ENCODE assay signal across 11 mouse cellular contexts in the genomic region with DNA sequence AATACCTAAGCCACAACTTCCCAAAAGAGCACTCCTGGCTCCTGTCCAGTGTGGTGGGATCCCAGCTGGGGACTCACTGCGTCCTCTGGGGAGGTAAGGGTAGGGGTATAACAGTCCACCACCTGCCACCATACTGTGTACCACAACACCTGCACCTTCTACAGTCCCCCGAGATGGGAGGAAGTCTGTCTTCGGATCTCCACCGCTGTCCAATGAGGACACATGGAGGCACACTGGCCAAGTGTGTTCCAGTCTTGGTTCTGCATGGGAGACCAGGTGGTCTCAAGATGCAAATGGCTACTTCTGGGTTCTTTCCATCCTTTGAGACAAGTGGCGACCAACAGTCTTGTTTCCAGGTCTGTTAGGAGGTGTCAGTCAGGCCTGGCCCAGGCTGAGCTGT. TPM values are rescaled to one million over a fixed set of nuclear protein-coding genes. Genes with fewer than 3 reads are reported as not detected.
A peak's percentile ranks its signal among the peaks of the same experiment; 100 is the strongest.
DNase-seq lines count a peak whose midpoint lies in the region; ATAC-seq and TF ChIP-seq lines count a peak whose summit lies in the region.
"Had no signal": no experiment of that assay in that cellular context is flagged by ENCODE, and none has a peak within 500 bp of the region (broad histone marks: within the 10 kb centered on the region; RNA-seq: fewer than 3 reads in every experiment).

No protein-coding gene starts in this region.

- H3K27ac ChIP-seq in forebrain, embryonic 10.5 days, result 0 out of 2 replicates have a peak overlapping the region, but pooled peaks have one; percentile 32
- no peak overlapping the region for H3K27ac ChIP-seq in forebrain, embryonic 13.5 days
- H3K27ac ChIP-seq in left cerebral cortex, adult 2 months, result peak overlapping the region; percentile 80
- peak overlapping the region; percentile 58 for H3K27ac ChIP-seq in embryonic facial prominence, embryonic 12.5 days
- peak overlapping the region; percentile 68 for H3K27ac ChIP-seq in liver, embryonic 13.5 days

- H3K4me2 ChIP-seq in forebrain, embryonic 13.5 days, result no peak overlapping the region
- H3K4me2 ChIP-seq in embryonic facial prominence, embryonic 12.5 days (replicated peaks), result 0 out of 2 replicates have a peak overlapping the region, but pooled peaks have one; percentile 27
- H3K4me2 ChIP-seq in liver, embryonic 13.5 days, result no peak overlapping the region
- H3K4me2 ChIP-seq: lung, embryonic 15.5 days had no signal

- H3K4me3 ChIP-seq in forebrain, embryonic 10.5 days, result no peak overlapping the region
- no peak overlapping the region for H3K4me3 ChIP-seq in forebrain, embryonic 13.5 days
- H3K4me3 ChIP-seq in left cerebral cortex, adult 2 months, result no peak overlapping the region
- H3K4me3 ChIP-seq in embryonic facial prominence, embryonic 12.5 days, result no peak overlapping the region
- no peak overlapping the region for H3K4me3 ChIP-seq in liver, embryonic 13.5 days (replicated peaks)
- H3K4me3 ChIP-seq: erythroblast, embryonic 14.5 days; lung, embryonic 15.5 days had no signal

- ATAC-seq in forebrain, embryonic 13.5 days, result no peak
- no peak for ATAC-seq in embryonic facial prominence, embryonic 12.5 days (ENCODE audit: insufficient number of reproducible peaks, insufficient read depth, low FRiP score, low TSS enrichment)
- ATAC-seq in liver, embryonic 13.5 days (ENCODE audit: low read depth), result no peak

- WGBS in forebrain, embryonic 10.5 days, result 71% methylated on average over 5 of the region's 5 CpGs
- 69% methylated on average over 5 of the region's 5 CpGs for WGBS in forebrain, embryonic 13.5 days
- WGBS in embryonic facial prominence, embryonic 12.5 days, result 62% methylated on average over 5 of the region's 5 CpGs
- WGBS in liver, embryonic 13.5 days (ENCODE audit: insufficient replicate concordance), result 61% methylated on average over 5 of the region's 5 CpGs

- H3K27me3 ChIP-seq in forebrain, embryonic 10.5 days (ENCODE audit: poor library complexity, severe bottlenecking), result peaks cover under 1% of the 10 kb centered on the region
- 0 out of 2 replicates have a peak, but pooled peaks cover 5% of the 10 kb centered on the region for H3K27me3 ChIP-seq in forebrain, embryonic 13.5 days
- H3K27me3 ChIP-seq in embryonic facial prominence, embryonic 12.5 days, result no peaks in the 10 kb centered on the region
- H3K27me3 ChIP-seq in liver, embryonic 13.5 days, result no peaks in the 10 kb centered on the region
- H3K27me3 ChIP-seq: lung, embryonic 15.5 days had no signal

- no peak for DNase-seq in forebrain, embryonic 10.5 days (ENCODE audit: extremely low spot score, low spot score)
- no peak for DNase-seq in left cerebral cortex, adult 2 months (ENCODE audit: extremely low spot score in 1 of 2, low spot score in 2 of 2)
- no peak for DNase-seq in left cerebral cortex, postnatal 14 days (ENCODE audit: low spot score in 2 of 2)
- DNase-seq in liver, embryonic 13.5 days, result no peak
- DNase-seq in right cerebral cortex, postnatal 25 days, result no peak
- DNase-seq in kidney, adult 9 months, result no peak

- no peak overlapping the region for H3K9ac ChIP-seq in forebrain, embryonic 13.5 days
- H3K9ac ChIP-seq in embryonic facial prominence, embryonic 12.5 days, result peak overlapping the region; percentile 38
- no peak overlapping the region for H3K9ac ChIP-seq in liver, embryonic 13.5 days
- H3K9ac ChIP-seq: lung, embryonic 15.5 days had no signal

- intact Hi-C loops in left cerebral cortex, adult 2 months (cut with DNase I), result loop anchor here (2.0 kb wide), 1 partner anchor 34 kb away; no protein-coding TSS in a partner anchor
- intact Hi-C loops in left cerebral cortex, postnatal 14 days (cut with DNase I), result no loop called here

- H3K36me3 ChIP-seq in forebrain, embryonic 10.5 days (replicated peaks), result peaks cover 46% of the 10 kb centered on the region
- H3K36me3 ChIP-seq in forebrain, embryonic 13.5 days (ENCODE audit: poor library complexity, severe bottlenecking), result peaks cover 46% of the 10 kb centered on the region
- H3K36me3 ChIP-seq in embryonic facial prominence, embryonic 12.5 days, result peaks cover 34% of the 10 kb centered on the region
- H3K36me3 ChIP-seq in liver, embryonic 13.5 days, result peaks cover 62% of the 10 kb centered on the region

- no peak for TF ChIP-seq CTCF in left cerebral cortex, adult 2 months (IDR thresholded peaks at IDR 0.05)

- no peaks in the 10 kb centered on the region for H3K9me3 ChIP-seq in forebrain, embryonic 10.5 days
- H3K9me3 ChIP-seq in forebrain, embryonic 13.5 days (replicated peaks), result no peaks in the 10 kb centered on the region
- H3K9me3 ChIP-seq in embryonic facial prominence, embryonic 12.5 days, result no peaks in the 10 kb centered on the region
- no peaks in the 10 kb centered on the region for H3K9me3 ChIP-seq in liver, embryonic 13.5 days (replicated peaks)
- H3K9me3 ChIP-seq: lung, embryonic 15.5 days had no signal

- peaks cover 52% of the 10 kb centered on the region for H3K4me1 ChIP-seq in forebrain, embryonic 10.5 days
- H3K4me1 ChIP-seq in forebrain, embryonic 13.5 days, result peaks cover 14% of the 10 kb centered on the region
- H3K4me1 ChIP-seq in embryonic facial prominence, embryonic 12.5 days, result peaks cover 42% of the 10 kb centered on the region
- peaks cover 59% of the 10 kb centered on the region for H3K4me1 ChIP-seq in liver, embryonic 13.5 days (replicated peaks)

RNA-seq across cellular contexts. Expression of gene Ccdc97, which starts 7.7 kb away (rescaled TPM):
- polyA plus RNA-seq in forebrain, embryonic 10.5 days (2016; fragmentation: Nextera tagmentation; extraction: Ambion mirVana), result 28.7 and 29.6 TPM in 2 replicates
- 26.4 and 27.9 TPM in 2 replicates for polyA plus RNA-seq in forebrain, embryonic 13.5 days (2015; fragmentation: Nextera tagmentation; extraction: Ambion mirVana)
- 10 to 100 TPM; 65.4 to 66.5 TPM for total RNA-seq in left cerebral cortex, adult 2 months (2021)
- 10 to 100 TPM; 56.2 to 56.7 TPM for total RNA-seq in left cerebral cortex, postnatal 14 days (2021)
- polyA plus RNA-seq in embryonic facial prominence, embryonic 12.5 days (2016; fragmentation: Nextera tagmentation; extraction: Ambion mirVana), result 23.7 and 24.6 TPM in 2 replicates
- polyA plus RNA-seq in liver, embryonic 13.5 days (2015; fragmentation: Nextera tagmentation; extraction: Ambion mirVana), result 8.8 and 10.7 TPM in 2 replicates

RNA-seq across cellular contexts. Expression of gene Tgfb1, which starts 24.4 kb away (rescaled TPM):
- 0.89 and 1.2 TPM in 2 replicates for polyA plus RNA-seq in forebrain, embryonic 10.5 days (2016; fragmentation: Nextera tagmentation; extraction: Ambion mirVana)
- 0.34 and 0.52 TPM in 2 replicates for polyA plus RNA-seq in forebrain, embryonic 13.5 days (2015; fragmentation: Nextera tagmentation; extraction: Ambion mirVana)
- total RNA-seq in left cerebral cortex, adult 2 months (2021), result 10 to 100 TPM in 1 of 2 experiments, 1 to 10 TPM in 1; 7.3 to 10.7 TPM
- 10 to 100 TPM; 10.9 to 11.1 TPM for total RNA-seq in left cerebral cortex, postnatal 14 days (2021)
- polyA plus RNA-seq in embryonic facial prominence, embryonic 12.5 days (2016; fragmentation: Nextera tagmentation; extraction: Ambion mirVana), result 2.5 and 3.6 TPM in 2 replicates
- polyA plus RNA-seq in liver, embryonic 13.5 days (2015; fragmentation: Nextera tagmentation; extraction: Ambion mirVana), result 6.1 and 6.9 TPM in 2 replicates

RNA-seq across cellular contexts. Expression of gene B9d2, which starts 30.6 kb away (rescaled TPM):
- 36.9 and 38.1 TPM in 2 replicates for polyA plus RNA-seq in forebrain, embryonic 10.5 days (2016; fragmentation: Nextera tagmentation; extraction: Ambion mirVana)
- polyA plus RNA-seq in forebrain, embryonic 13.5 days (2015; fragmentation: Nextera tagmentation; extraction: Ambion mirVana), result 40.2 and 48.4 TPM in 2 replicates
- 10 to 100 TPM; 21.3 to 25.9 TPM for total RNA-seq in left cerebral cortex, adult 2 months (2021)
- 10 to 100 TPM; 25.5 to 30.1 TPM for total RNA-seq in left cerebral cortex, postnatal 14 days (2021)
- polyA plus RNA-seq in embryonic facial prominence, embryonic 12.5 days (2016; fragmentation: Nextera tagmentation; extraction: Ambion mirVana), result 27.8 and 28.7 TPM in 2 replicates
- 21.8 and 25.1 TPM in 2 replicates for polyA plus RNA-seq in liver, embryonic 13.5 days (2015; fragmentation: Nextera tagmentation; extraction: Ambion mirVana)

RNA-seq across cellular contexts. Expression of gene Tmem91, which starts 36.2 kb away (rescaled TPM):
- 2.2 and 3.2 TPM in 2 replicates for polyA plus RNA-seq in forebrain, embryonic 10.5 days (2016; fragmentation: Nextera tagmentation; extraction: Ambion mirVana)
- polyA plus RNA-seq in forebrain, embryonic 13.5 days (2015; fragmentation: Nextera tagmentation; extraction: Ambion mirVana), result 5.2 and 7.5 TPM in 2 replicates
- total RNA-seq in left cerebral cortex, adult 2 months (2021), result 10 to 100 TPM; 20.7 to 29.4 TPM
- 10 to 100 TPM; 40.2 to 48.8 TPM for total RNA-seq in left cerebral cortex, postnatal 14 days (2021)
- 3.7 and 3.8 TPM in 2 replicates for polyA plus RNA-seq in embryonic facial prominence, embryonic 12.5 days (2016; fragmentation: Nextera tagmentation; extraction: Ambion mirVana)
- polyA plus RNA-seq in liver, embryonic 13.5 days (2015; fragmentation: Nextera tagmentation; extraction: Ambion mirVana), result 1.0 and 1.1 TPM in 2 replicates
- total RNA-seq: gastrocnemius, postnatal 25 days had no signal

RNA-seq across cellular contexts. Expression of gene Hnrnpul1, which starts 43.4 kb away (rescaled TPM):
- 59.2 and 60.5 TPM in 2 replicates for polyA plus RNA-seq in forebrain, embryonic 10.5 days (2016; fragmentation: Nextera tagmentation; extraction: Ambion mirVana)
- 60.8 and 65.0 TPM in 2 replicates for polyA plus RNA-seq in forebrain, embryonic 13.5 days (2015; fragmentation: Nextera tagmentation; extraction: Ambion mirVana)
- total RNA-seq in left cerebral cortex, adult 2 months (2021), result 100 to 1,000 TPM in 1 of 2 experiments, 10 to 100 TPM in 1; 96.5 to 101 TPM
- total RNA-seq in left cerebral cortex, postnatal 14 days (2021), result 100 to 1,000 TPM; 102 to 103 TPM
- polyA plus RNA-seq in embryonic facial prominence, embryonic 12.5 days (2016; fragmentation: Nextera tagmentation; extraction: Ambion mirVana), result 68.1 and 72.8 TPM in 2 replicates
- 31.4 and 36.3 TPM in 2 replicates for polyA plus RNA-seq in liver, embryonic 13.5 days (2015; fragmentation: Nextera tagmentation; extraction: Ambion mirVana)
